Mouse (Mus musculus): Measurements from ENCODE around the gene Olfr1307. TPM values are rescaled to one million over a fixed set of nuclear protein-coding genes. Genes with fewer than 3 reads are reported as not detected.

Olfr1307 gene
- total RNA-seq (2023): under 1 TPM; 0.06 to 0.09 TPM

DNA sequence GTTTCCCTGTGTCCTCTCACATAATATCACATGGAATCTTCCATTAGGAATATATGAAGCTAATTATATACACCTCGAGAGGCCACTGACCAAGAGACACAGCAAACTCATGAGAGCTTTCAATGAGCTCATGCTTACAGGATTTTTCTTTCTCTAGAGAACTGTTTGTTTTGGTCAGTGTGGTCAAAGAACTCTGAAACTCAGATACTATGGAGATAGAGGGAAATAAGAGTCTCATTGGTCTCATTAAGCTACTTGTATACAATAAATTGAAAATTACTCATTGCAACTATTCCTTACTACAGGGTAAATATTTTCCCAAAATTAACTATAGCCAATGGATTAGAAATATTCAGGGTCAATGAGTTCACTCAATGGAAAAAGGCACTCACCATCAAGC is at the start of gene Olfr1307:
Olfr1307 (minus strand) TSS at position 101 of the 400 bp plus-strand sequence.

GRCm38 (mm10) chr2:111990181-111990580 is 40.9 kb upstream of the Olfr1307 start, which contains the start of gene Olfr1309:
Olfr1309 (minus strand) TSS chr2:111990281.

DNA sequence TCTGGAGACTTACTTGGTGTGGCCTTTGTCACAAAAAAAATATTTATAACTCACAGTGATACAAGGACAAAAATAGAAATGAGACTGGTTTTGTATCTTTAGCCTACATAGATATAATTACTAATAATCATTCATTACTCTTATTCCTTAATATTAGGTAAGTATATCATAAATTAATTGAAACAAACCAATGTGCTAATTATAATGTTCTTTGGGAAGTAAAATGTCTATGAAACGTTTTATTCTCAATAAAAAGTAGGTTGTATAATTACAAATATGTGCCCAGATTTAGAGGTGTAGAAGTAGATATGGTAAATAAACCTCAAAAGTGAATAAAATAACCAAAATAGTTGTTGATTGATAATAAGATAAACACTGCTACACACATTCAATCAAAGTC is 15.6 kb upstream of the Olfr1307 start, which contains the start of gene Olfr1308:
Olfr1308 (minus strand) TSS at position 101 of the 400 bp plus-strand sequence.

DNA sequence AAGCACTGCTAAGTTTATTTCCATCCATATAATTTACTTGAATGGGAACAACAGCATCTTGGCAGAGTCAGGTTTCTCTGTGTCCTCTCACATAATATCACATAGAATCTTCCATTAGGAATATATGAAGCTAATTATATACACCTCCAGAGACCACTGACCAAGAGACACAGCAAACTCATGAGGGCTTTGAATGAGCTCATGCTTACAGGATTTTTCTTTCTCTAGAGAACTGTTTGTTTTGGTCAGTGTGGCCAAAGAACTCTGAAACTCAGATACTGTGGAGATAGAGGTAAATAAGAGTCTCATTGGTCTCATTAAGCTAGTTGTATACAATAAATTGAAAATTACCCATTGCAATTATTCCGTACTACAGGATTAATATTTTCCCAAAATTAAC is 33.1 kb downstream of the Olfr1307 start, which contains the start of gene Olfr1306:
Olfr1306 (minus strand) TSS at position 101 of the 400 bp plus-strand sequence.

Other genes starting within 250 kb of the Olfr1307 start
- gene Olfr1301, start 198.4 kb downstream of the Olfr1307 start, total RNA-seq (2023): not detected
- gene Olfr1302, start 172.0 kb downstream of the Olfr1307 start, total RNA-seq (2023): not detected
- not detected for gene Olfr1303, start 129.1 kb downstream of the Olfr1307 start, total RNA-seq (2023)
- gene Olfr1305, start 72.3 kb downstream of the Olfr1307 start, total RNA-seq (2023): not detected
- not detected for gene Olfr1306, start 33.2 kb downstream of the Olfr1307 start, total RNA-seq (2023)
- not detected for gene Olfr1308, start 15.5 kb upstream of the Olfr1307 start, total RNA-seq (2023)
- gene Olfr1309, start 40.8 kb upstream of the Olfr1307 start, total RNA-seq (2023): not detected
- not detected for gene Olfr1310, start 63.3 kb upstream of the Olfr1307 start, total RNA-seq (2023)
- gene Olfr1311, start 75.0 kb upstream of the Olfr1307 start, total RNA-seq (2023): not detected
- gene Olfr1312, start 100.8 kb upstream of the Olfr1307 start, total RNA-seq (2023): not detected
- gene Olfr1313, start 128.4 kb upstream of the Olfr1307 start, total RNA-seq (2023): not detected
- gene Olfr1314, start 147.3 kb upstream of the Olfr1307 start, total RNA-seq (2023): not detected
- gene Olfr1315-ps1, start 166.0 kb upstream of the Olfr1307 start, total RNA-seq (2023): not detected
- not detected for gene Olfr1316, start 185.5 kb upstream of the Olfr1307 start, total RNA-seq (2023)
- gene Olfr1317, start 190.9 kb upstream of the Olfr1307 start, total RNA-seq (2023): not detected
- not detected for gene Olfr1318, start 204.8 kb upstream of the Olfr1307 start, total RNA-seq (2023)

Data from B cell, adult 67 days (primary cell).